Mouse (Mus musculus) right cerebral cortex, adult 2 months (tissue): ENCODE measurements around the gene Nmb.
"Not testable (repeated sequence)": the region's sequence is repeated elsewhere in the genome, so short reads cannot be mapped to it uniquely, and the experiment has no call there.

Experiments
- DNase-seq, 2 experiments: peaks; one replicate each; pipeline ENCODE4 v3.0.0; 2021 to 2022; ENCODE audit warnings: low spot score in 2 of 2

Gene Nmb

DNA sequence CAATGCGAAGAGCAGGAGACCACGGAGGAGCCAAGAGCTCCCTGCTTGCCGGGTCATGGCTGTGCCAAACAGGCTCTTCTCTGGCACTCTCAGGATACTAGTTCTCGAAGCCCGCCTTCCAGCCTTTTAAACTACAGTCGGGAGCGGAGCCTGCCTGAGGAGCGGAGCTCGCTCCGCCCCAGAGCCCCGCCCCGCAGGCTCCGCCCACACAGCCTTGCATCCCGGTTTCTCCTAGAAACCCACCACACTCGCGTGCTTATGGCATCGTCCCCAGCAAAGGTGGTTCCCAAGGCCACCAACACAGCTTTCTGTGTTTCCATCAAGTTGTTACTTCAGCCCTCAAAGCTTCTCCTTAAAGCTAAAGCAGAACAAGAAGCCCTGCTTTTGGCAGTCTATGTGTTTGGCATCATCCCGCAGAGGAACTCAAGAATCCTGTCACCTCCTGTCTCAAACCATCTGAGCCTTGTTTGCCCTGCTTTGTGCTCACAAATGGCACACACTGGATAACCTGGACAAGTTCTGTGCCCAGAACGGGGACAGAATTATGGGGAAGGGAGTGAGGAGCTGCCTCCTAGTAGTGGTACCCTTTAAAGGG, at the start of gene Nmb:
Nmb (minus strand) TSS at position 156 of the 595 bp plus-strand sequence.
- peak; percentile 37 to 64 for DNase-seq

DNA sequence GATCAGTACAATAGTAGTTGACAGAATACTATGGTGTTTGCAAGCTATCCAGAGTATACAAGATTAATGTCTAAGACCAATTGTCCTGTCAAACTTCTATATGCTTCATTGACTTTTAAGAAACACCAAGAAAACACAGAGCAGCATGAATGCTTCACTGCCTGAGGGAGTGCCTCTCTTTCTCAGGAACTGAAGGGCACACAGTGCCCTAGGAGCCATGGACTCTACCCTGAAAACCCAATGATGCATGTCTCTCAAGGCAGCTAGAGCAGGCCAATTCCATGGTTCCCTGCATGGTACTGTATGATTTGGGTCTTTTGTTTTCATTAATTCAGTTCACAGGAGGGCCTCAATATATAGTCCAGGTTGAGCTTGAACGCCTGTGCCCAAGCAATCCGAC, 49.4 kb upstream of the Nmb start:
- DNase-seq = no peak

DNA sequence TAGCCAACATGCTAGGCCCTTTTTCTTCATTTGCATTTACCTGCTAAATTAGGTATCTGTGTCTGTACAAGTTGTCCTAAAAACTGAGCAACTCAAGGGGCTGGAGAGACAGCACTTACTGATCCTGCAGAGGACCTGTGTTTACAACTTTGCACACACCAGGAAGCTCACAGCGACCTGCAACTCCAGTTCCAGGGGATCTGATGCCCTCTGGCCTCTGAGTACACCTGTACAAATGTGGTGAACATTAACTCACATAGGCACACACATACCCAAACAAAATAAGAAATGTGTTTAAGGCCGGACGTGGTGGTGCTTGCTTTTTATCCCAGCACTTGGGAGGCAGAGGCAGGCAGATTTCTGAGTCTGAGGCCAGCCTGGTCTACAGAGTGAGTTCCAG, 47.3 kb upstream of the Nmb start:
- DNase-seq = no peak

DNA sequence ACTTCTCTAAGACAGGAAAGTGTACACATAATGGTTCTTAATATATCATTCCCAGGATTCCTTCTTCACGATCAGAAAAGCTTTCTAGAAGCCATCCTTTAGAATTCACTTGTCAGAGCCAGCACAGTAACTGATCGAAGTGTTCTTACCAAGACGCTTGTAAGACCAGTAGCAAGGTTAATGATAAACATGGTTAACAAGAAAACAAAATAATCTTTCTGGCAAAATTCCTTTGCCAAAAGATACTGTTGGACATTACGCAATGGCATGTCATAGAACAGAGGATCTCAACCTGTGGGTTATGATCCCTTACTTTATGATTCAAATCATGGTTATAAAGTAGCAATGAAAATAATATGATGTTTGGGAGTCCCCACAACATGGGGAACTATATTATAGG, 46.6 kb upstream of the Nmb start:
- DNase-seq = no peak

- DNase-seq = peak; percentile 95 to 98
Measured at GRCm38 (mm10) chr7:80947445-80948350, 42.8 kb upstream of the Nmb start, which contains the start of gene Sec11a. TSS of gene Sec11a (minus strand) at chr7:80947780.

DNA sequence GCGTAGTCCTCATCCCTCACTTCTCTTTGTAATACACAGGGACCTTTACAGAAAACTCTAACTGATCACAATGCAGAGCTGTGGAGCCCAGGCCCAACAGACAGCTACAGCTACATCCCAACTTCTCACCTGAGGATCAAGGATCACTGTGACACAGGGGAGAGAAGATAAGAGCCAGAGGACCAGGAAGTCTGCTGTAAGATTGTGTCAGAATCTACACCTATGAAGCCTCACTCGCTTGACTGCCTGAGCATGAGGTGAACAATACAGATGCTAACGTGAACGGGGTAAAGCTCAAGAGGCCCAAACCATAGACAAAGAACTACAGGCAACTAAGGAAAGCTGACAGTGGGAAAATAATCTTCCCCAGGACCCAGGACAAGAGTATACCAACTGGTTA, 34.9 kb upstream of the Nmb start:
- no peak for DNase-seq

- DNase-seq = not testable (repeated sequence)
Measured at GRCm38 (mm10) chr7:80937304-80937666, 32.4 kb upstream of the Nmb start.

GRCm38 (mm10) chr7:80936617-80937303, 31.9 kb upstream of the Nmb start:
- not testable (repeated sequence) for DNase-seq

DNA sequence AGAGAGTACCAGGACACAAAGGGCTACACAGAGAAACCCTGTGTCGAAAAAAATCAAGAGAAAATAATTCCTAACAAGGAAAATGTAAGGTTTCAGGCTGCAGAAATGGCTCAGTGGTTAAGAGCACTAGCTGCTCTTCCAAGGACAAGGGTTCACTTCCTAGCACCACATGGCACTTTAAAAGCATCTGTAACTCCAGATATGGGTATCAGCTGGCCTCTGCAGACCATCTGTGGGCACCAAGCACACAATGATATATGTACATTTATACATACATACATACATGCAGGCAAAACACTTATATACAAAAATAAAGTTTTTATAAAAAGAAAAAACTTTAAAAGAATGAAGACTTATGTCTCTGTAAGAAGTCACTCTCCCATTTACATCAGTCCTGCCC, 31.0 kb upstream of the Nmb start:
- DNase-seq = no peak

GRCm38 (mm10) chr7:80932777-80933176, 27.9 kb upstream of the Nmb start:
- no peak for DNase-seq

- peak in 1 of 2 experiments; percentile 18 for DNase-seq
Measured at GRCm38 (mm10) chr7:80931618-80932207, 26.8 kb upstream of the Nmb start.

- DNase-seq = no peak
Measured at GRCm38 (mm10) chr7:80923165-80923564, 18.3 kb upstream of the Nmb start.

GRCm38 (mm10) chr7:80919647-80920008, 14.8 kb upstream of the Nmb start:
- DNase-seq = no peak

DNA sequence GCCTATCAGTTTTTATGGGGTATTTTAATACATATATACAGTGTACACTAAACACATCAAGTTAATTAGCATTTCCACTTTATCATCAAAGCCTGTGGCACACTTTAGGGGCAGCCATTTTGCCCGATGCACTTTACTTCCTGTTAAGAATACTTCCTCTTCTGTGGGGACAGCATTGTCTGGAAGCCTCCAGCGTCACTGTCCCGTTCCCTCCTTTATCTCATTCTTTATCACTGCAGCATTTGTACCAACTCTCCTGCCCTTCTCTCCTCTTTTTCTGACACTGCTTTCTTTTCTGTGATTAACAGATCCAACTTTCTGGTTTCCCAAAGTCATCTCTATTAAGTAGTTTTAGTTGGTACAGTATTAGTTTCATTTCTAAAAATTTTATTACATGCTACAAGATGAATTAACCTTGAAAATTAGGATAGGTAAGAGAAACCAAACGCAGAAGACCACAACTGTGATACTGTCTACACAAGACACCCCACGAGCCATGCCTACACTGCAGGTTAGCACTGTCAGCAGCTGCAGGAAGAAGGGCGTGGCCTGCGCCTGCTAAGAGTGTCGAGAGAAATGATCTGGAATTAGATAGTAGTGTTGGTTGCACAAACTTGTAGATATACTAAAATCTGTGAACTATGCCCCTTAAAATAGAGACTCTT, 14.2 kb upstream of the Nmb start:
- no peak for DNase-seq

GRCm38 (mm10) chr7:80917916-80918465, 13.1 kb upstream of the Nmb start:
- no peak for DNase-seq

DNA sequence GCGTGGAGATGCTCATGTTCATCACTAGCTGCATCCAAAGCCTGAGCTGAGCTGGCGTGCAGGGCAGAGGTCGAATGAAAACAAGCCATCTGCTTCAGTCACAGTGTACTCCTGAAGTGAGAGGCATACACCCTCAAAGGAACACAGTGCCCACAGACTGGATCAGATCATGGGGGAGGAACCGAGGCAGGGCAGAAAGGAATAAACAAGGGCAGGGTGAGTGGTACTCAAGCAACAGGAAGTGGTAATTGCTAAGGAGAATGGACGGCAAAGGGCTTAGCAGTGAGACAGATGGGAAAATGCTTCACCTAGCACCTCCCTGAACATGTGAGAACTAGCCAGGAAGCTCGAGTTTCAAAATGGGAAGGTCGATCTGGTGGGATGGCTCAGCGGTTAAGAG, 7.6 kb upstream of the Nmb start:
- no peak for DNase-seq

DNA sequence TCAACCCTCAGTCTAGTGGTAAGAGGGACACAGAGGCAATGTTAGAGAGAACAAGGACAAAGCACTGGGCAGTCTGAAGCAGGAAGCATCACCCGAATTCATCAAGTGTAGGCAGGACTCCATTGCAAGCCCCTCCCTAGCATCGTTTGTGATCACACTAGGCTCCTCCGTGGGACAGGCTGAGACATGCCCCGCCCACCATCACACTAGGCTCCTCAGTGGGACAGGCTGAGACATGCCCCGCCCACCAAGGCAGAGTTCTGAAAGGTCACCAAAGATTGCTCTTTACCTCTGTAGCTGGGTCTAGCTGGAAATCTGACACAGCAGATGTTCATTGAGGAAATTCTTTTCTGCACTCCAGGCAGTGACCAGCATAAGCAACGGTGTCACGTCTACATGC, 6.2 kb upstream of the Nmb start:
- no peak for DNase-seq

GRCm38 (mm10) chr7:80903625-80904422, 1.1 kb downstream of the Nmb start:
- no peak for DNase-seq

DNA sequence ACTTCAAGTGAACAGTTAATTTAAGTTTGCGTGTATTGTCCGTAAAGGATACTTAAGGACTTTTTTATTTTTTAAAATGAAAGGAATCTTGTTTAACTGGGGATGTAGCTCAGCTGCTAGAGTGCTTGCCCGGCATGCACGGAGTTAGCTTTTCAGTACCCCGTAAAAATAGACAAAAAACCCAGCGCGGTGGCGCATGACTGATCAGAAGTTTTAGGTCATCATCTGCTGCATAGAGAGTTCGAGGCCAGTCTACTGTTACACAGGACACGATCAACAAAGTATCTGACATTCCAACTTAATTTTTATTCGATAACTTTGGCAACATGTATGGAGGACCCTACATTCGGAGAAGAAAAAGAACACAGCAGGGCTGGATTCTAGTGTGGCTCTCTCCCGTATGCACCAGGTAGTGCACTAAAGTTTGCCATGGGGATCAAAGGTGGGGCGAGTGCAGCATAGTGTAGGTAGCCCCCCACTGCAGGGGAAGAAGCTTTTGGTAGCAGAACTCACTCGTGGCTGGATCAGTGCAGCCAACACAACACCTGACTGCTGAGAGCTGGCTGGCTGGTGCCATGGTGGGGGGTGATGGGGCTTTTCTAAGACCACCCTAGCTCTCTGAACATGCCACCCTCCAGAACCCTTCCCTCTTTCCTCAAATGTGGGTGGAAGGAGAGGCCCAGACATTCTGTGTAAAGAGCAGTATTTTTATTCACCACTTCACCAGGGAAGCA, 3.2 kb downstream of the Nmb start:
- DNase-seq = no peak

- DNase-seq = peak; percentile 90 to 92
Measured at GRCm38 (mm10) chr7:80900944-80901501, 3.9 kb downstream of the Nmb start, which contains the start of gene Wdr73. TSS of gene Wdr73 (minus strand) at chr7:80901269.
